Mouse (Mus musculus) cerebral cortex, adult 2 months (tissue): ENCODE results near the gene Pih1d3.

Experiments used
- WGBS: fragments of 180-500 bp; shearing (Covaris S2); methylation state at CpG from one replicate; pipeline ENCODE4 v1.1.7; 2018; 5-methylcytosine and 5-hydroxymethylcytosine counted together

Gene Pih1d3

DNA sequence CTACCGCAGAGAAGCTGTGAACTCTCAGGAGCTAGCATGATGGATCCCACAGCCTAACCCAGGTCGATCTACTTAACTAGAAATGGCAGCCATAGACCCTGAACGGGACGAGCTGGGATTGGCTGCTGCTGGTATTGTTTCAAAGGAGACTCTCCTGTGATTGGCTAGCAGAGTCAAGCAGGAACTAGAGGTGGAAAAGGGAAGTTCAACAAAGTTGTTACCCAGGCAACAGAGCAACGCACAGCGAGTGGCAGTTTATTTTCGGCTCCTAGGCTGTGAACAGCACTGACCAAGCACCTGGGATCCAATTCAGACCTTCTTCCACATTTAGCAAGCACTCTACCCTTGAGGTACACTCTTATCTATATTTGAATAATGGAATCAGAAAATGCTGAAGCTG, at the start of gene Pih1d3, which contains the start of gene 4931428L18Rik:
TSS of gene Pih1d3 (plus strand) at position 275 of the 400 bp plus-strand sequence.
TSS of gene 4931428L18Rik (minus strand) at position 121 of the 400 bp plus-strand sequence.
- WGBS: 76% methylated on average over 7 of the region's 7 CpGs

DNA sequence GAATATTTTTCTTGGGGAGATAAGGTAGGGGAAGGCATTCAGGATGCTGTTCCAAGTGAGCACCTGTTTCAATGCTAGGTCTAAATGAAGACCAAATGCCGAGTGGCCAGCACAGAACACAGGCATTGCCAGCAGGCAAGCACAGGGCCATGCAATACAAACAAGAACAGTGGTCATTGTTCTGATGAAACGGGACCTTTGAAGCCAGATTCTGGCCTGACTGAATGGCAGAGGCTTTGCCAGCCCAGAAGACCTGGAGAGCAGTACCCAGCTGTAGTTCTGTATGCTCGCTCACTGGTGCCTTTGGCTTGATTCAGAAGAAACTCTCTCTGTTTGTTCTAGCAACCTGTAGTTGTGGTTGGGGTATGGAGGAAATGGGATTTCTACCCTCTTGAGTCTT, 47.2 kb upstream of the Pih1d3 start:
- WGBS: 79% methylated on average over 3 of the region's 3 CpGs

DNA sequence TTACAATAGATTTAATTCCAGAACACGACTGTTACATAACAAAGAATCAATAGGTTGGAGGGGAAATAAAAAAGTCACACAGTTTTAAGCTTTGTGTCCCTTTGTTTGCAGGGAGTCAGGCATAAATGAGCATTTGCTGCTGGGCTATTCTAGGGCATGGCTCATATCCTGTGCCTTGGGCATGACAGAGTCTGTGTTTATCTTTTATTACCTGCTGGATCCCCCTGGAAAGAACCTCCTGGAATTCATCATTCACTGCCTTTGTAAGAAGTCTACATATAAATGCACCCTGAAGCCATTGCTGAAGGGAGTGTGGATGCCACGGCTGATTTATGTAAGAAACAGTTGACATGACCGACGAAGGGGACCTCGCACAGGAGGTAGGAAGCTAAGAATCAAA, 46.5 kb upstream of the Pih1d3 start, which contains the start of gene Lgsn:
TSS of gene Lgsn (plus strand) at position 301 of the 400 bp plus-strand sequence.
- 79% methylated on average over 5 of the region's 5 CpGs for WGBS

DNA sequence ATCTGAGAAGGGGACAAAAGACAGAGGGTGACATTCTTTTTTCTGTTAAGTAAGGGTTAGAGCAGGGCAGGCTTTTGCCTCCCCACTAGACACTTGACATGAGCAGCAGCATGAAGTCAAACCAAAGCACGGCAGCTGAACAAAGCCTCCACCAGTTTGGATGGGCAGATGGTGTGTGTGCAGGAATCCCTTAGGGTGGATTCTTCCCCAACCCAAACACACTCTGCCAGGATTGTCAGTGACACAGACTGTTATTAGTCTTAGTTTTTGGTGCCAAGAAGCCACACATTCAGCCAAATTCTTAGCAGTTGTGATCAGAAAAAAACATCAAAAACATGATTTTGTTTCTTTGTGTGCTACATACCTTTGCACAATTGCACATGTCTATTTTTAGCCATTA, 44.4 kb upstream of the Pih1d3 start:
- 15% methylated on average over 1 of the region's 1 CpGs for WGBS

DNA sequence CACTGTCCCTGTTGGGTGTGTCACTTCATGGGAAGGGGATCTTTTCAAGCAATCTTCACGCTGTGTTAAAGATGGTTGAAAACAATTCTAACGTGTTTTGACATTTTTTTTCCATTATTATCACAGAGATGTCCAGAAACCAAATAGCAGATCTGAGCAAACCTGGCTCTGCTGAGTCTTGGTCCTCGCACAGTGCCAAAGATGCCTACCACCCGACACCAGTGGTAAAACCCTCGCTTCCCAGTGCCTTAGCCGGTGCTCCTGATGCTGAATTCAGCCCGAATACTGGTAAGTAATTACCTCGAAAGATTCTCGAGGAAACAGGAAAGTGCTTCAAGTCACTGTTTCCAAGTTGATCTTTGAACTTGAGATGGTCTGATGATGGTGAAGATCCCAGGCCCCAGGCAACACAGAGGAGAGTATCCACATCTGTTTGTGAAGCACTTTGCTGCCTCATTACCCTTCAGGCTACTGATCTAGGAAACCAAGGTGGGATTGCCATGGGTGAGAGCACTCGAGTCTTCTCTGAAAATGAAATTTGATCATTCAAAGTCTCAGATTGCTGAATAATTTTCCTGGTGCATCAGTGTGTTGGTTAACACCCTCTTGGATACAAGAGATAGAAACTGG, 32.3 kb upstream of the Pih1d3 start:
- 87% methylated on average over 10 of the region's 10 CpGs for WGBS

DNA sequence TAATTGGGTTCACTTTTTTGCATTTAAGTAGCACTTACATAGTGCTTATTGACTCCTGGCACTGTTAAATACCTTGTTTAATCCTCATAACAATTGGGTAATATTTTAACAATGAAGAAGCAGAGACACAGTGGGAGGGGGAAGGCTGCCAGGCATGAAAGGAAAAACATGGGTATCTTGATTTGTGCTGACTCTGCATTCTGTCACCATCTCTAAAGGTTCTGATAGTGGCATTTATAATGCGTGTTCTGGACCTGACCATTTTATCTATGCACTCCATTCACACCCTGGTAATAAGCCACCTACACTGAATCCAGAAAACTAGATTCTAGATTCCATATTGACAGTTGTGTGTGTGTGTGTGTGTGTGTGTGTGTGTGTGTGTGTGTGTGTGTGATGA, 27.0 kb upstream of the Pih1d3 start:
- WGBS: 88% methylated on average over 1 of the region's 1 CpGs

DNA sequence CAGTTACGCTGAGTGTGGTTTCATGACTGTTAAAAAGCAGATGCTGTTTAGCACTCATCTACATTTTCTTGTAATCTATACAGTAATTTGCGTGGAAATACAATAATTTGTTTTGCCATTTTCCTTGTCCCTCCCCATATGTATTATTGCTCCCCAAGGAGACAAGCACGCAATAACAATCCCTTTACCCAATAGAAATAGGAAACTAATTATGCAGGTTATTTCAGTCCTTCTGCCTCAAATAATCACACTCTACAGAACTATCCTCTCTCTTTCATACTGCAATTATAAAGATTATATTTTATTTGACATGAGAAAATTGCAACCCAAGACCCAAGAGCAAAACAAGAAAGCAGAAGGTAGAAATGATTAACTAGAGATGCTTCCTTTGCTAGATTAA, 25.7 kb upstream of the Pih1d3 start:
- WGBS: 76% methylated on average over 3 of the region's 3 CpGs

DNA sequence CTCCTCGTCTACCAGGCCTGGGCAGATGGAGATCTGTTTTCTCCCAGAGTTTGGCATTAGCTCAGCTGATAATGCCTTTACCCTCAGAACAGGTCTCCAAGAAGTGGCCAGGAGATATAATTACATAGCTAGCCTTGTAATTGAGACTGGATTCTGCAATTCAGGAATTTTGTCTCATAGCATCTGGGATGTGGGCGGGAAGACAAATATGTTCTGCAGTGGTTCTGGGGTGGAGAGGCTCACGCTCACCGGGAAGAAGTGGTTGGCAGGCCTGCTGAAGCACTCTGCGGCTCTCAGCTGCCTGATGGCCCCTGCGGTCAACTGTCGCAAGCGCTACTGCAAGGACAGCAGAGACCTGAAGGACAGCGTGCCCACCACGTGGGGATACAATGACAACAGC, 18.9 kb upstream of the Pih1d3 start:
- WGBS: 73% methylated on average over 10 of the region's 10 CpGs

DNA sequence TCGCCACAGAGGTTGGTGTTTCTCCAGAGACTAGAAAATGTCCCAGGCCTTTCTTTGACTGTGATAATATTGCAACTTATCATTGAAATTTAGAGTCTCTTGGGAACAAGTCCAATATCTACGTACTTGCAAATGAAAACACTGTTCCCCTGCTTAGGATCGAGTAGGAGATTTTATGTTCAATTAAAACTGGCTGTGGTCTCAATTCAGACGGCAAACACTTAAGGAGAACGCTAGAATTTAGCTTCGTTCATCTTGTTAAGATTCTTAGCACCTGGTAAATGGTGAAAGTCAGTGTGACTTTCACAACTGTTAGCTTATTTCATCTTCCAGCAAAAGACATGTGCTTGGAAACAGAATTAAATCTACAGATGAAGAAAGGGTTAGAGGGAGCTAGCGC, 17.3 kb upstream of the Pih1d3 start:
- 39% methylated on average over 7 of the region's 7 CpGs for WGBS

DNA sequence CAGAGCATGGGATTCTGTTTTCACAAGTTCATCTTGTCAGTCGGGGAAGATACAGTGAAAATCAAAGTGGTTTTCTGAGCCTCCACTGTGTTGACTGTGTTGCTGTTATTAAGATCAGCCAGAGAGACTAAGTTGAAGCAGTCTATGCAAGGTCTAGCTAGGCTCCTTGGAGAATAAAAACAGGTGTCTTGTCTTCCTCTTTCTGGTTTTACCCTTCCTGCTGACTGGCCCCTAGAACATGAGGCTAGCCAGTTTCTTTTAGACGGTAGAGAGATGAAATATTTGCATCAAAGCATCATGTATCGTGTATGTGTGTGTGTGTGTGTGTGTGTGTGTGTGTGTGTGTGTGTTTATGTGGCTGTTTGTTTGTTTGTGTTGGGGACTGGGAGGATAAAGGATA, 16.9 kb upstream of the Pih1d3 start:
- WGBS: 62% methylated on average over 3 of the region's 3 CpGs

DNA sequence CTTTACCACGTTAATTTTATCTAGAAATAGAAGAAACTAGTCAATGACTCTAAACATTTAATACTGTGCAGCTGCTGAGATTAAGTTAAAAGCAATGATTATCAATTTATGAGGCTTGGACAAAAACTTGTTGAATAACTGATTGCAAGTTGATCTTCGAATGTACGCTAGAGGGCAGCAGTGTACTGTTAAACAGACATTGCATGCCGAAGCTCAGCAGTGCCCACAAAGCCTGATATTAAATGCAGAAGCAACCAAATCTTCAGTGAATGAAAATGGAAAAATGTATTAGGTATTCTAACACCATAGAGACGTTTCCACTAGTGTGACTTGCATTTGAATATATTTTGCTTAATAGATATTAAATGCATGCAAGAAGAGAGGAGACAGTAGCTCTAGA, 12.5 kb upstream of the Pih1d3 start:
- WGBS: under 1% methylated on average over 5 of the region's 5 CpGs

DNA sequence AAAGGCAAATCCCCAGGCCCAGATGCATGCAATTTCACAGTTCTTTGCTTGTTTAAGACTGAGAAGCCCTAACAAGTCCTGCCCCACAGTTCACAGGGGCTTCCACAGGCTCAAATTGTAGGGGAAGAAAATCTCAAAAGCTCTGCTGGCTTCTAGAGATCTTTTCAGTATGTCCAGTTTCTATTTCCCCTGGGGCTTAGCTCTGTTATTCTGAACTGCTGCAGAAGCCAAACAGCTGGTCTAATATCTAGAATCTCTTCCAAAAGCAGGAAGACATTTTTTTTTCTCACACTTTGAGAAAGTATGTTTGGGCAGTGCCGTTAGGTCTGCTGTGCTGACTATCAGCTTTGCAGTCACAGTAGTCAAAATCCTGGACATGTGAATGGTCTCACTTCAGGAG, 7.8 kb upstream of the Pih1d3 start:
- WGBS: 90% methylated on average over 1 of the region's 1 CpGs

DNA sequence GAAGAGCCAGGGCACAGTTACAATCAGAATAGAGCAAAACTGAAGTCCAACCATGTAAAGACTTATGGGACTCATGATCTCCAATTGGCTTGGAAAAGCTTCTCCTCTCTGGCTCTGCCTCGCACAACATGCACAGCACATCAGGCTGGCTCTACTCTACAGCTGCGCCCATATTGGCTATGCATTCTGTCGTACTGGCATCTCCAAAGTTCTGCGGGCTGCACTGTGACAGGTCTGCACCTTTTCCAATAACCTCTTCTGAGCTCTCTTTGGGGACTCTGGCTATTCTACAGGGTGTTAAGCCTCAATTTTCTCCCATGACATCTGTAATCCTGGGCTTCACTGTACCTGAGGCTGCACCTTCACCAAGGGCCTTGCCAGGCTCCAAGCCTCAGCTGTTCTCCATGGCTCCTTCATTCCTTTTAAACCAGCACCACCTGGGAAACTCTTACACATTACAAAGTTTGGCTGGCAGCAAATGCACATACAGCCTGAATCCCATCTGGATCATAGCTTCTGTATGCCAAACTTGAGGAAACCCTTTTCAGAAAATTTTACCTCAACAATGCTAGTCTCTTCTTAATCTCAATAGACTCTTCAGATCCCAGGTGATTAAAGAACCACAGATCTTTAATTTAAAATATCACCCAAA, 1.9 kb upstream of the Pih1d3 start:
- 83% methylated on average over 4 of the region's 4 CpGs for WGBS

DNA sequence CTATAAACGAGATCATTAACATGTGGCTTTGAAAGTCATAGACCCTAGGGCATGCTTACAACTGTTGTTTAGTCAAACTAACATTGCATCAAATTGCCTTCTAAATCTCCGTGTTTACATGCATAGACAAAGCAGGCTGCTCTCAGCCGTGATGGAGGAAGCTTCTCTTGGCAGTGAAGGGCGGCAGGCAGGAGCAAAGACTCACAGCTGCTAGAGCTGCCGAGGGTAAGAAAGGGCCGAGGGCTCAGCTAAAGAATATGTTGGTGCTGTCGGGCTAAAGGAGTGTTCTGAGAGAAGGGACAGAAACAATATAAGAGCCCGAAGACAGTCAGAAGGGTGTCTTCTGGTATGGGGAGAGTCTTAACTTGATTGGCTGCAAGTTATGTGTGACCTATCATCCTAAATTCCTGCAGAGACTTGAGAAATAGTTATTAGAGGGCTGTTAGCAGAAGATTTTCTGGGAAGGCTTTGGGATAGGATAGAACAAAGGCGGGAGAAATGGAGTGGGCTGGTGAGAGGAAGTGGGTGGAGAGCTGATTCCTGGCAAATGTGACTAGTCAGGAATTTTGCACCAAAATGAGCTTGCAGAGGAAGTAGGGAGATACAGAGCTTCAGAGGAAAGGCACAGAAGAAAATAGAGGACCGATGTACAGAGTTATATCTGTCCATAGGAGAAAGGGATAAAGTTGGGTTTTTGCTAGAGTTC, 37.7 kb downstream of the Pih1d3 start:
- WGBS: 33% methylated on average over 10 of the region's 10 CpGs
